Mouse (Mus musculus) heart, embryonic 15.5 days (tissue): ENCODE results near the gene Pfn2. TPM values are rescaled to one million over a fixed set of nuclear protein-coding genes. Genes with fewer than 3 reads are reported as not detected.

Experiments
- polyA plus RNA-seq: library from polyadenylated mRNA; unstranded; fragments of >200 nt; fragmentation: Nextera tagmentation; extraction: Ambion mirVana; gene quantifications from 2 replicates; pipeline ENCODE4 v1.2.1, GENCODE M21; 2015

Gene Pfn2
- polyA plus RNA-seq, 1 experiment from 2014 or later, result 42.1 TPM

Other genes with a start within 250 kb of the Pfn2 start
- 39.8 and 43.2 TPM in 2 replicates for gene Commd2, start 196.4 kb downstream of the Pfn2 start, polyA plus RNA-seq
- not detected in 2 replicates for gene Ankub1, start 155.3 kb downstream of the Pfn2 start, polyA plus RNA-seq
- gene Rnf13, start 112.0 kb downstream of the Pfn2 start, polyA plus RNA-seq, result 73.6 and 85.8 TPM in 2 replicates